Mouse (Mus musculus): ENCODE data around the gene Armc3. TPM values are rescaled to one million over a fixed set of nuclear protein-coding genes. Genes with fewer than 3 reads are reported as not detected.

Gene Armc3
- total and polyA plus RNA-seq, 2 experiments from 2014 or later: 0.07 TPM; not detected in 1

DNA sequence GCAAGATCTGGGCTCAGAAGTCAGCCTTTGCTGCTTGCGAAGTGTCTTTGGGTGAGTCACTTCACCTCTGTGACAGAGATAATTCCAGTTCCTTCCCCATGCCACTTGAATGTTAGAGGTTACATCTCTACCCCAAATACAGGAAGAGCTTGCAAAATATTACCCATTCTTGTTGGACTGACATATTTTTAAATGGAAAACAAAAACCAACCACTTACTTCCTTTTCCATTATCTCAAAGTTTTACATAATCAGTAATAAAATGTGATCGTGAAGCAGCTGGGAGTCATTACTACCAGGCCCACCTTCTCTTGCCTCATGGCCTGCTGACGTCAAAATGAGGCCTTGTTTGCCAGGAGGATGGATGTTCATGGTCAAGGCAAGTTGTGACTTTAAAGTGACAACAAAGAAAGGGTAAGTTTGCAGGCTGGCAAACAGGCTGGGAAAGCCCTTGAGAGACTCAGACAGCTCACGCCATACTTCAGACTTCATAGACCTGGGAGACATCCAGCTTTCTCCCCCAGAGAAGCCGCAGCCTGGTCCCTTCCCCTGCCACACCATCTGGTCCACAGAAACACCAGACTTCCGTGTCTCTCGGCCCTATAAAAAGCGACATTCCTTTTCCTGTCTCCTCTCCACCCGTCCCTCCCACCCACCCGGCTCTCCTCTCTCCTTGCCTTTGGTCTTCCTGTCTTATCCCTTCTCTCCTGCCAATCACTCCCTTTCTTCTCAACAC, 145.0 kb downstream of the Armc3 start:
- 33% methylated on average over 10 of the region's 10 CpGs for WGBS
- H3K4me2 ChIP-seq (ENCODE audit: low read depth, low read length): peak overlapping the region; percentile 48
- H3K36me3 ChIP-seq (replicated peaks; ENCODE audit: control insufficient read depth, insufficient read depth, low read length): no peaks in the 10 kb centered on the region
- H3K9ac ChIP-seq (replicated peaks; ENCODE audit: low read depth, low read length): no peak overlapping the region
- no peaks in the 10 kb centered on the region for H3K9me3 ChIP-seq (replicated peaks; ENCODE audit: control insufficient read depth, low read length)
- DNase-seq (ENCODE audit: low spot score) (no peak), ATAC-seq (ENCODE audit: insufficient read depth, low read depth) (peak; percentile 33; the same call in 1 of the 2 replicates)
- peak overlapping the region; percentile 22 for H3K4me3 ChIP-seq (ENCODE audit: low read depth, low read length)
- no peaks in the 10 kb centered on the region for H3K27me3 ChIP-seq (ENCODE audit: control insufficient read depth, insufficient read depth, low read length)
- H3K4me1 ChIP-seq (ENCODE audit: control insufficient read depth, insufficient read depth): no peaks in the 10 kb centered on the region; the same call in 1 of the 2 replicates
- no peak overlapping the region for H3K27ac ChIP-seq (ENCODE audit: low read depth)
- TF ChIP-seq CTCF (IDR thresholded peaks at IDR 0.05; ENCODE audit: low read depth) (no peak), EP300 (IDR thresholded peaks at IDR 0.05; ENCODE audit: low read depth) (no peak)

- H3K36me3 ChIP-seq (replicated peaks; ENCODE audit: control insufficient read depth, insufficient read depth, low read length): no peaks in the 10 kb centered on the region
- peak overlapping the region; percentile 22 for H3K4me3 ChIP-seq (ENCODE audit: low read depth, low read length)
- no peaks in the 10 kb centered on the region; the same call in 1 of the 2 replicates for H3K4me1 ChIP-seq (ENCODE audit: control insufficient read depth, insufficient read depth)
- DNase-seq (ENCODE audit: low spot score): peak; percentile 81
- peak; percentile 71 for ATAC-seq (ENCODE audit: insufficient read depth, low read depth)
- WGBS: 25% methylated on average over 20 of the region's 20 CpGs
- H3K27me3 ChIP-seq (ENCODE audit: control insufficient read depth, insufficient read depth, low read length): no peaks in the 10 kb centered on the region
- peak overlapping the region; percentile 48 for H3K4me2 ChIP-seq (ENCODE audit: low read depth, low read length)
- TF ChIP-seq EP300 (IDR thresholded peaks at IDR 0.05; ENCODE audit: low read depth): no peak
- TF ChIP-seq CTCF (IDR thresholded peaks at IDR 0.05; ENCODE audit: low read depth): peak; percentile 88
- H3K9ac ChIP-seq (replicated peaks; ENCODE audit: low read depth, low read length): no peak overlapping the region
- no peaks in the 10 kb centered on the region for H3K9me3 ChIP-seq (replicated peaks; ENCODE audit: control insufficient read depth, low read length)
- no peak overlapping the region for H3K27ac ChIP-seq (ENCODE audit: low read depth)
Observed at GRCm38 (mm10) chr2:19344636-19345413, 145.7 kb downstream of the Armc3 start.

GRCm38 (mm10) chr2:19345414-19345964, 146.4 kb downstream of the Armc3 start:
- Histone ChIP-seq H3K27ac (ENCODE audit: low read depth) (no peak overlapping the region), H3K27me3 (ENCODE audit: control insufficient read depth, insufficient read depth, low read length) (no peaks in the 10 kb centered on the region), H3K36me3 (replicated peaks; ENCODE audit: control insufficient read depth, insufficient read depth, low read length) (no peaks in the 10 kb centered on the region), H3K4me2 (ENCODE audit: low read depth, low read length) (no peak overlapping the region), H3K9ac (replicated peaks; ENCODE audit: low read depth, low read length) (no peak overlapping the region), H3K4me1 (ENCODE audit: control insufficient read depth, insufficient read depth) (no peaks in the 10 kb centered on the region; the same call in 1 of the 2 replicates), H3K9me3 (replicated peaks; ENCODE audit: control insufficient read depth, low read length) (no peaks in the 10 kb centered on the region), H3K4me3 (ENCODE audit: low read depth, low read length) (no peak overlapping the region)
- TF ChIP-seq EP300 (IDR thresholded peaks at IDR 0.05; ENCODE audit: low read depth) (no peak), CTCF (IDR thresholded peaks at IDR 0.05; ENCODE audit: low read depth) (no peak)
- DNase-seq (ENCODE audit: low spot score) (no peak), ATAC-seq (ENCODE audit: insufficient read depth, low read depth) (no peak)
- 62% methylated on average over 5 of the region's 5 CpGs for WGBS

- WGBS: 62% methylated on average over 3 of the region's 3 CpGs
- Histone ChIP-seq H3K27me3 (ENCODE audit: control insufficient read depth, insufficient read depth, low read length) (no peaks in the 10 kb centered on the region), H3K27ac (ENCODE audit: low read depth) (no peak overlapping the region), H3K4me1 (ENCODE audit: control insufficient read depth, insufficient read depth) (no peaks in the 10 kb centered on the region; the same call in 1 of the 2 replicates), H3K9me3 (replicated peaks; ENCODE audit: control insufficient read depth, low read length) (no peaks in the 10 kb centered on the region), H3K4me3 (ENCODE audit: low read depth, low read length) (no peak overlapping the region), H3K4me2 (ENCODE audit: low read depth, low read length) (no peak overlapping the region), H3K36me3 (replicated peaks; ENCODE audit: control insufficient read depth, insufficient read depth, low read length) (no peaks in the 10 kb centered on the region), H3K9ac (replicated peaks; ENCODE audit: low read depth, low read length) (no peak overlapping the region)
- DNase-seq (ENCODE audit: low spot score): no peak
- no peak for TF ChIP-seq EP300 (IDR thresholded peaks at IDR 0.05; ENCODE audit: low read depth)
- TF ChIP-seq CTCF (IDR thresholded peaks at IDR 0.05; ENCODE audit: low read depth): no peak
- ATAC-seq (ENCODE audit: insufficient read depth, low read depth): no peak
Observed at GRCm38 (mm10) chr2:19348454-19348853, 149.4 kb downstream of the Armc3 start.

GRCm38 (mm10) chr2:19350167-19350566, 151.1 kb downstream of the Armc3 start:
- Histone ChIP-seq H3K9me3 (replicated peaks; ENCODE audit: control insufficient read depth, low read length) (no peaks in the 10 kb centered on the region), H3K4me3 (ENCODE audit: low read depth, low read length) (no peak overlapping the region), H3K9ac (replicated peaks; ENCODE audit: low read depth, low read length) (no peak overlapping the region), H3K4me1 (ENCODE audit: control insufficient read depth, insufficient read depth) (no peaks in the 10 kb centered on the region; the same call in 1 of the 2 replicates), H3K27ac (ENCODE audit: low read depth) (no peak overlapping the region), H3K27me3 (ENCODE audit: control insufficient read depth, insufficient read depth, low read length) (no peaks in the 10 kb centered on the region), H3K4me2 (ENCODE audit: low read depth, low read length) (no peak overlapping the region), H3K36me3 (replicated peaks; ENCODE audit: control insufficient read depth, insufficient read depth, low read length) (no peaks in the 10 kb centered on the region)
- ATAC-seq (ENCODE audit: insufficient read depth, low read depth) (no peak), DNase-seq (ENCODE audit: low spot score) (no peak)
- 84% methylated on average over 5 of the region's 5 CpGs for WGBS
- TF ChIP-seq EP300 (IDR thresholded peaks at IDR 0.05; ENCODE audit: low read depth) (no peak), CTCF (IDR thresholded peaks at IDR 0.05; ENCODE audit: low read depth) (no peak)
